Mouse (Mus musculus) heart, embryonic 16.5 days (tissue): ENCODE data around the gene Olig3. TPM values are rescaled to one million over a fixed set of nuclear protein-coding genes. Genes with fewer than 3 reads are reported as not detected.
A peak's percentile ranks its signal among the peaks of the same experiment; 100 is the strongest.

Source experiments
- ATAC-seq: fragments of 200-750 bp; cut with Nextera tagmentation; replicated peaks from 2 replicates; pipeline ENCODE4 v1.8.0; 2017; ENCODE audit warnings: moderate number of reproducible peaks; ENCODE audit not compliant: insufficient read depth, low FRiP score; ENCODE audit errors: extremely low read depth
- H3K27ac ChIP-seq: fragments of 300-500 bp; sonication (generic); 2 replicates; pipeline ENCODE4 v1.5.1; 2014; ENCODE audit warnings: mild to moderate bottlenecking, low read length, control low read depth, moderate library complexity
- H3K27me3 ChIP-seq: fragments of 300-500 bp; sonication (generic); 2 replicates; pipeline ENCODE4 v1.6.1; 2014; ENCODE audit warnings: low read length, mixed read lengths; ENCODE audit not compliant: control insufficient read depth, insufficient read depth
- H3K36me3 ChIP-seq: fragments of 300-500 bp; sonication (generic); 2 replicates; pipeline ENCODE4 v1.6.1; 2014; ENCODE audit not compliant: control insufficient read depth, insufficient read depth
- H3K4me1 ChIP-seq: fragments of 300-500 bp; sonication (generic); 2 replicates; pipeline ENCODE4 v1.6.1; 2014; ENCODE audit warnings: low read length, mixed read lengths; ENCODE audit not compliant: control insufficient read depth, insufficient read depth
- H3K4me2 ChIP-seq: fragments of 300-500 bp; sonication (generic); 2 replicates; pipeline ENCODE4 v1.6.1; 2014; ENCODE audit warnings: low read depth, mild to moderate bottlenecking, control low read depth, low read length
- H3K4me3 ChIP-seq: fragments of 300-500 bp; sonication (generic); 2 replicates; pipeline ENCODE4 v1.5.1; 2014; ENCODE audit warnings: mild to moderate bottlenecking, control low read depth, low read length
- H3K9ac ChIP-seq: fragments of 300-500 bp; sonication (generic); 2 replicates; pipeline ENCODE4 v1.6.1; 2014; ENCODE audit warnings: low read length, control low read depth
- H3K9me3 ChIP-seq: fragments of 300-500 bp; sonication (generic); replicated peaks from 2 replicates; pipeline ENCODE4 v1.6.1; 2016; ENCODE audit warnings: low read length; ENCODE audit not compliant: control insufficient read depth
- whole genome bisulfite sequencing: fragments of 180-500 bp; shearing (Covaris S2); extraction: QIAGEN DNeasy Blood & Tissue Kit; methylation state at CpG from one replicate; pipeline ENCODE4 v1.1.7; 2014; 5-methylcytosine and 5-hydroxymethylcytosine counted together
- polyA plus RNA-seq: library from polyadenylated mRNA; unstranded; fragments of >200 nt; fragmentation: Nextera tagmentation; extraction: Ambion mirVana; gene quantifications from 2 replicates; pipeline ENCODE4 v1.2.1, GENCODE M21; 2015

Olig3 gene
- polyA plus RNA-seq, 1 experiment from 2014 or later, result not detected

GRCm38 (mm10) chr10:19344039-19344438 lies 12.3 kb upstream of the Olig3 start:
- WGBS, result 84% methylated on average over 6 of the region's 6 CpGs
- Histone ChIP-seq H3K4me3 (no peak overlapping the region), H3K36me3 (no peaks in the 10 kb centered on the region), H3K27me3 (peaks cover 20% of the 10 kb centered on the region), H3K4me2 (no peak overlapping the region), H3K9me3 (no peaks in the 10 kb centered on the region), H3K27ac (no peak overlapping the region), H3K4me1 (no peaks in the 10 kb centered on the region), H3K9ac (no peak overlapping the region)
- no peak for ATAC-seq

GRCm38 (mm10) chr10:19349326-19349725 lies 7.0 kb upstream of the Olig3 start:
- no peak for ATAC-seq
- Histone ChIP-seq H3K9ac (no peak overlapping the region), H3K27ac (no peak overlapping the region), H3K4me1 (no peaks in the 10 kb centered on the region), H3K4me2 (no peak overlapping the region), H3K4me3 (no peak overlapping the region), H3K36me3 (no peaks in the 10 kb centered on the region), H3K27me3 (peaks cover 42% of the 10 kb centered on the region), H3K9me3 (no peaks in the 10 kb centered on the region)
- 56% methylated on average over 3 of the region's 3 CpGs for WGBS

GRCm38 (mm10) chr10:19352006-19352877 lies 4.1 kb upstream of the Olig3 start:
- H3K36me3 ChIP-seq, result no peaks in the 10 kb centered on the region
- H3K4me1 ChIP-seq, result no peaks in the 10 kb centered on the region
- no peak overlapping the region for H3K27ac ChIP-seq
- no peak overlapping the region for H3K9ac ChIP-seq
- H3K4me2 ChIP-seq, result no peak overlapping the region
- peaks cover 66% of the 10 kb centered on the region for H3K27me3 ChIP-seq
- no peak overlapping the region for H3K4me3 ChIP-seq
- no peaks in the 10 kb centered on the region for H3K9me3 ChIP-seq
- no peak for ATAC-seq
- 4% methylated on average over 24 of the region's 24 CpGs for WGBS

GRCm38 (mm10) chr10:19352878-19353301 lies 3.4 kb upstream of the Olig3 start:
- Histone ChIP-seq H3K27ac (no peak overlapping the region), H3K4me3 (no peak overlapping the region), H3K36me3 (no peaks in the 10 kb centered on the region), H3K4me1 (no peaks in the 10 kb centered on the region), H3K27me3 (peaks cover 71% of the 10 kb centered on the region), H3K4me2 (no peak overlapping the region), H3K9me3 (no peaks in the 10 kb centered on the region), H3K9ac (no peak overlapping the region)
- ATAC-seq, result no peak
- 2% methylated on average over 16 of the region's 16 CpGs for WGBS

- no peak overlapping the region for H3K4me3 ChIP-seq
- no peak overlapping the region for H3K4me2 ChIP-seq
- H3K9me3 ChIP-seq, result no peaks in the 10 kb centered on the region
- no peak overlapping the region for H3K9ac ChIP-seq
- H3K4me1 ChIP-seq, result no peaks in the 10 kb centered on the region
- no peaks in the 10 kb centered on the region for H3K36me3 ChIP-seq
- H3K27me3 ChIP-seq, result peaks cover 73% of the 10 kb centered on the region
- WGBS, result 14% methylated on average over 5 of the region's 5 CpGs
- no peak overlapping the region for H3K27ac ChIP-seq
- ATAC-seq, result no peak
Measured at GRCm38 (mm10) chr10:19353631-19354030, 2.7 kb upstream of the Olig3 start.

- ATAC-seq, result no peak
- Histone ChIP-seq H3K27ac (no peak overlapping the region), H3K4me1 (no peaks in the 10 kb centered on the region), H3K4me2 (no peak overlapping the region), H3K9ac (no peak overlapping the region), H3K36me3 (no peaks in the 10 kb centered on the region), H3K4me3 (no peak overlapping the region), H3K27me3 (peaks cover 76% of the 10 kb centered on the region), H3K9me3 (no peaks in the 10 kb centered on the region)
- WGBS, result 13% methylated on average over 6 of the region's 6 CpGs
Measured at GRCm38 (mm10) chr10:19354146-19354545, 2.2 kb upstream of the Olig3 start.

GRCm38 (mm10) chr10:19355076-19355475 lies 1.3 kb upstream of the Olig3 start:
- H3K4me1 ChIP-seq, result no peaks in the 10 kb centered on the region
- H3K4me2 ChIP-seq, result no peak overlapping the region
- no peak overlapping the region for H3K4me3 ChIP-seq
- no peaks in the 10 kb centered on the region for H3K36me3 ChIP-seq
- WGBS, result 12% methylated on average over 8 of the region's 8 CpGs
- ATAC-seq, result no peak
- H3K9ac ChIP-seq, result no peak overlapping the region
- H3K27ac ChIP-seq, result no peak overlapping the region
- no peaks in the 10 kb centered on the region for H3K9me3 ChIP-seq
- peaks cover 82% of the 10 kb centered on the region for H3K27me3 ChIP-seq

GRCm38 (mm10) chr10:19356720-19357641 lies 648 bp downstream of the Olig3 start:
- no peaks in the 10 kb centered on the region for H3K9me3 ChIP-seq
- peak overlapping the region; percentile 20 for H3K4me3 ChIP-seq
- H3K4me2 ChIP-seq, result peak overlapping the region; percentile 41
- peaks cover 90% of the 10 kb centered on the region for H3K27me3 ChIP-seq
- no peaks in the 10 kb centered on the region for H3K36me3 ChIP-seq
- WGBS, result 1% methylated on average over 63 of the region's 63 CpGs
- H3K27ac ChIP-seq, result no peak overlapping the region
- H3K4me1 ChIP-seq, result no peaks in the 10 kb centered on the region
- ATAC-seq, result no peak
- H3K9ac ChIP-seq, result no peak overlapping the region

GRCm38 (mm10) chr10:19357848-19358247 lies 1.5 kb downstream of the Olig3 start:
- WGBS, result 32% methylated on average over 5 of the region's 5 CpGs
- no peak overlapping the region for H3K27ac ChIP-seq
- H3K4me3 ChIP-seq, result no peak overlapping the region
- H3K9me3 ChIP-seq, result no peaks in the 10 kb centered on the region
- H3K36me3 ChIP-seq, result no peaks in the 10 kb centered on the region
- H3K4me1 ChIP-seq, result peaks cover 1% of the 10 kb centered on the region; the same call in 1 of the 2 replicates
- no peak overlapping the region for H3K9ac ChIP-seq
- ATAC-seq, result no peak
- H3K27me3 ChIP-seq, result peaks cover 88% of the 10 kb centered on the region
- H3K4me2 ChIP-seq, result no peak overlapping the region
